Mouse (Mus musculus) erythroblast, embryonic 14.5 days (primary cell): ENCODE results near the gene Tbc1d16.

Experiments used
- GATA1 ChIP-seq: IDR thresholded peaks from 2 replicates; pipeline ENCODE4 v1.6.1; 2012; ENCODE audit warnings: low read length, inconsistent platforms, mixed read lengths
- TAL1 ChIP-seq: IDR thresholded peaks from 3 replicates; pipeline ENCODE4 v1.6.1; 2012; ENCODE audit warnings: low read length, inconsistent platforms, mixed read lengths

DNA sequence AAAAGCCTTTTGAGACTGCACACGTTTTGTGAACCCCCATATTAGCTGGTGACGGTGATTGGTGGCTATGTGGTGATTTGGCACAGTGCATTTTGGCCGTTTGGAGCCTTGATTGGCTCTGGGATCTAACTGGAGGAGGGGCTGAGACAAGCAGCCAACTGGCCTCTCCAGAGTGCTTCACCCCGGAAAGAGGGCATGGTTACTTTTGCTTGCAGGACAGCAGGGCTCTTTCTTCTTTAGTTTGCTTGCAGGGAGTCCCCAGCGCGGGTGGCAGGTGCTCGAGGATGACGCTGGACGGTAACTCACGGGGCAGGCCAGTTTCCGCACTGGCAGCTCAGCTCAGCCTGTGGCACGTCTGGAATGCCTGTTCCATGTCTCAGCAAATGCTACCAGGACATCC lies 101.2 kb downstream of the Tbc1d16 start:
- TF ChIP-seq GATA1 (no peak), TAL1 (no peak)
